22 mouse cellular contexts compared by ENCODE assay signal in genomic region chr13:5272506-5273192, GRCm38 (mm10).
A peak's percentile ranks its signal among the peaks of the same experiment; 100 is the strongest.
DNase-seq lines count a peak whose midpoint lies in the region; ATAC-seq and TF ChIP-seq lines count a peak whose summit lies in the region.
"Had no signal": no experiment of that assay in that cellular context is flagged by ENCODE, and none has a peak within 500 bp of the region (broad histone marks: within the 10 kb centered on the region; RNA-seq: fewer than 3 reads in every experiment).

No protein-coding gene starts in this region.

- H3K36me3 ChIP-seq in lung, embryonic 14.5 days (ENCODE audit: insufficient read depth), result no peaks in the 10 kb centered on the region
- H3K36me3 ChIP-seq: embryonic facial prominence, embryonic 13.5 days; forebrain, embryonic 10.5 days; heart, embryonic 10.5 days; heart, embryonic 13.5 days; hindbrain, embryonic 12.5 days; hindbrain, embryonic 15.5 days had no signal

- H3K9me3 ChIP-seq in lung, embryonic 14.5 days (ENCODE audit: low read depth, low read length), result no peaks in the 10 kb centered on the region
- H3K9me3 ChIP-seq: embryonic facial prominence, embryonic 13.5 days; forebrain, embryonic 10.5 days; forebrain, embryonic 13.5 days; heart, embryonic 10.5 days; hindbrain, embryonic 12.5 days; hindbrain, embryonic 15.5 days had no signal

- H3K4me2 ChIP-seq in lung, embryonic 14.5 days, result no peak overlapping the region
- H3K4me2 ChIP-seq: embryonic facial prominence, embryonic 13.5 days; forebrain, embryonic 13.5 days; heart, embryonic 13.5 days; hindbrain, embryonic 12.5 days; hindbrain, embryonic 15.5 days had no signal

- H3K27ac ChIP-seq in lung, embryonic 14.5 days (ENCODE audit: low read depth), result no peak overlapping the region
- H3K27ac ChIP-seq: embryonic facial prominence, embryonic 13.5 days; forebrain, embryonic 10.5 days; forebrain, embryonic 13.5 days; heart, embryonic 10.5 days; heart, embryonic 13.5 days; hindbrain, embryonic 12.5 days; hindbrain, embryonic 15.5 days had no signal

- H3K4me3 ChIP-seq in lung, embryonic 14.5 days (ENCODE audit: low read depth, low read length), result no peak overlapping the region
- H3K4me3 ChIP-seq: embryonic facial prominence, embryonic 13.5 days; forebrain, embryonic 10.5 days; forebrain, embryonic 13.5 days; heart, embryonic 10.5 days; heart, embryonic 13.5 days; hindbrain, embryonic 12.5 days; hindbrain, embryonic 15.5 days had no signal

- H3K27me3 ChIP-seq in lung, embryonic 14.5 days (ENCODE audit: insufficient read depth, low read length), result no peaks in the 10 kb centered on the region
- H3K27me3 ChIP-seq: embryonic facial prominence, embryonic 13.5 days; forebrain, embryonic 13.5 days; heart, embryonic 13.5 days; hindbrain, embryonic 12.5 days; hindbrain, embryonic 15.5 days had no signal

- H3K4me1 ChIP-seq in lung, embryonic 14.5 days (ENCODE audit: insufficient read depth), result no peaks in the 10 kb centered on the region
- H3K4me1 ChIP-seq: embryonic facial prominence, embryonic 13.5 days; forebrain, embryonic 10.5 days; forebrain, embryonic 13.5 days; heart, embryonic 10.5 days; heart, embryonic 13.5 days; hindbrain, embryonic 12.5 days; hindbrain, embryonic 15.5 days had no signal

- ATAC-seq in lung, embryonic 14.5 days (ENCODE audit: insufficient read depth), result peak; percentile 76; the same call in 1 of the 2 replicates
- ATAC-seq: CD4-positive, CD25-positive, alpha-beta regulatory T cell, adult 4 months; forebrain, embryonic 13.5 days; forebrain, embryonic 16.5 days had no signal

- 31% methylated on average over 1 of the region's 1 CpGs for WGBS in lung, embryonic 14.5 days

- DNase-seq in heart, postnatal 4 days, result peak; percentile 17
- no peak for DNase-seq in heart, adult 9 months (ENCODE audit: low spot score in 2 of 2)
- peak; percentile 80 for DNase-seq in lung, embryonic 14.5 days
- DNase-seq in lung, adult 18-20 months, result no peak
- DNase-seq in skeletal muscle tissue, adult 2 months (ENCODE audit: low read depth, low spot score), result peak; percentile 27
- no peak for DNase-seq in layer of hippocampus, adult 11-12 months (ENCODE audit: low spot score)
- DNase-seq: adrenal gland, adult 2 months; adrenal gland, postnatal 14 days; cerebellum, adult 11 months; cerebellum, adult 2 months; cerebellum, adult 9-11 months; cerebellum, postnatal 25 days; gastrocnemius, postnatal 25 days had no signal

- TF ChIP-seq CTCF in lung, embryonic 14.5 days (IDR thresholded peaks at IDR 0.05; ENCODE audit: low read depth), result no peak

- H3K9ac ChIP-seq in lung, embryonic 14.5 days, result no peak overlapping the region
- H3K9ac ChIP-seq: embryonic facial prominence, embryonic 13.5 days; forebrain, embryonic 13.5 days; heart, embryonic 13.5 days; hindbrain, embryonic 12.5 days; hindbrain, embryonic 15.5 days had no signal

Comparison
In these comparisons a context has a peak if more than half of its experiments do, and no peak if none do; other contexts are left out.
1. DNase-seq: peak in heart, postnatal 4 days (single experiment), lung, embryonic 14.5 days (single experiment) and skeletal muscle tissue, adult 2 months (single experiment); none in heart, adult 9 months (0 of 2), lung, adult 18-20 months (0 of 2) and layer of hippocampus, adult 11-12 months (single experiment).